Mouse (Mus musculus): ENCODE measurements around the gene Lmf1. TPM values are rescaled to one million over a fixed set of nuclear protein-coding genes. Genes with fewer than 3 reads are reported as not detected.

Gene Lmf1
- total RNA-seq, 2 experiments from 2014 or later: 29.8 to 31.8 TPM

DNA sequence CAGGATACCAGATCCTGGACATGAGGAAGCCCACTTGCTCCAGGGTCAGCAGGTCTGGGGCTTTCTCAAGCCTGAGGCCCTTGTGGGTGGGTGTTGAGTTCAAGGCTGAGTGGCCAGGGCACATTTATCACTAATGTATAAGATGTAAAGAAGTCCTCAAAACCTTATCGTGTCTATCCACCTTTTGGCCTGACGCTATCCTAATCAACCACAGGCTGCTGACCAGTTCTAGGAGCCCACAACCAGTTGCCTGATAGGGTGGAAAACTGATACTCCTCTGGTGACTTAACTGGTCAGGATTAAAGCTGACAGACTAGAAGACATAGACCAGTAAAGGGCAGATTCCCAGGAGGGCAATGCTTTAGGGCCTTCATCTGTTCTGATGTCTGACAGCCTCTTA is 131.1 kb downstream of the Lmf1 start:
- no peak for DNase-seq

DNA sequence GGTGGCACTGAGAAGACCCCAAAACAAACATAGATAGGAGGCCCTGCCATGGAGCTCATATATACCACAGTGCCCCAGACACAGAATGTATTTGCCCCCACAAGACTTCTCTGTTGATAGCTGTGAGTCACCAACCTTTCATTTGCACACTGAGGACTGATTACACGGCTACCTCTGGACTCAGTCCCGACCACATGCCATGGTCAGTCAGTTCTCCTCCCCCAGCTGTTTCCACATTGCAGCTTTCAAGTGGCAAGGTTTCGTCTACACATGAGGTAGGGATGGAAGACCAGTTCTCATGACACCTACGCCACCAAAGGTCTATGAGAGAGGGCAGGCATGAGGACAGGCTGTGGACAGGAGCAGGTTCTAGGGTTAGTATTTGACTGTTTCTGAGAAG is 132.3 kb downstream of the Lmf1 start:
- no peak for DNase-seq

Other genes starting within 250 kb of the Lmf1 start
- under 1 TPM; 0.37 to 0.62 TPM for gene Tpsab1, start 233.5 kb upstream of the Lmf1 start, total RNA-seq (2021)
- gene Tpsb2, start 212.8 kb upstream of the Lmf1 start, total RNA-seq (2021): 1 to 10 TPM; 2.0 to 2.6 TPM
- not detected for gene Tpsg1, start 209.8 kb upstream of the Lmf1 start, total RNA-seq (2021)
- gene Cacna1h, start 145.3 kb upstream of the Lmf1 start, total RNA-seq (2021): 1 to 10 TPM; 6.1 to 6.7 TPM
- under 1 TPM in 1 of 2 experiments, not detected in 1; 0.67 TPM for gene Tekt4, start 124.5 kb upstream of the Lmf1 start, total RNA-seq (2021)
- gene Sstr5, start 81.8 kb upstream of the Lmf1 start, total RNA-seq (2021): not detected
- gene Sox8, start 8.4 kb upstream of the Lmf1 start, total RNA-seq (2021): under 1 TPM; 0.20 to 0.31 TPM
- under 1 TPM in 1 of 2 experiments, not detected in 1; 0.77 TPM for gene Gng13, start 138.1 kb downstream of the Lmf1 start, total RNA-seq (2021)
- gene Chtf18, start 148.3 kb downstream of the Lmf1 start, total RNA-seq (2021): 1 to 10 TPM in 1 of 2 experiments, under 1 TPM in 1; 0.84 to 1.3 TPM
- gene Rpusd1, start 148.6 kb downstream of the Lmf1 start, total RNA-seq (2021): 1 to 10 TPM; 3.6 to 5.2 TPM
- not detected for gene Mslnl, start 157.0 kb downstream of the Lmf1 start, total RNA-seq (2021)
- gene Msln, start 175.3 kb downstream of the Lmf1 start, total RNA-seq (2021): 10 to 100 TPM; 10.3 to 20.2 TPM
- gene Narfl, start 194.7 kb downstream of the Lmf1 start, total RNA-seq (2021): 10 to 100 TPM; 43.9 to 50.1 TPM
- 10 to 100 TPM; 11.4 to 12.1 TPM for gene Haghl, start 206.6 kb downstream of the Lmf1 start, total RNA-seq (2021)
- gene Ccdc78, start 207.5 kb downstream of the Lmf1 start, total RNA-seq (2021): under 1 TPM in 1 of 2 experiments, not detected in 1; 0.39 TPM
- gene Fam173a, start 213.8 kb downstream of the Lmf1 start, total RNA-seq (2021): 10 to 100 TPM; 45.5 to 51.5 TPM
- gene AC134908.4, start 216.6 kb downstream of the Lmf1 start, total RNA-seq (2021): not detected
- gene Metrn, start 218.1 kb downstream of the Lmf1 start, total RNA-seq (2021): 10 to 100 TPM; 55.0 to 76.0 TPM
- 1 to 10 TPM; 1.5 to 1.7 TPM for gene Fbxl16, start 230.0 kb downstream of the Lmf1 start, total RNA-seq (2021)
- 10 to 100 TPM in 1 of 2 experiments, 1 to 10 TPM in 1; 9.8 to 11.7 TPM for gene Wdr24, start 244.5 kb downstream of the Lmf1 start, total RNA-seq (2021)
- 10 to 100 TPM; 28.0 to 34.0 TPM for gene Jmjd8, start 249.8 kb downstream of the Lmf1 start, total RNA-seq (2021)